Mouse (Mus musculus) urinary bladder, postnatal 14 days (tissue): ENCODE results near the gene Efcab5.

Experiments used
- DNase-seq: peaks from one replicate; pipeline ENCODE4 v3.0.0; 2021; ENCODE audit warnings: low spot score

The Efcab5 gene

DNA sequence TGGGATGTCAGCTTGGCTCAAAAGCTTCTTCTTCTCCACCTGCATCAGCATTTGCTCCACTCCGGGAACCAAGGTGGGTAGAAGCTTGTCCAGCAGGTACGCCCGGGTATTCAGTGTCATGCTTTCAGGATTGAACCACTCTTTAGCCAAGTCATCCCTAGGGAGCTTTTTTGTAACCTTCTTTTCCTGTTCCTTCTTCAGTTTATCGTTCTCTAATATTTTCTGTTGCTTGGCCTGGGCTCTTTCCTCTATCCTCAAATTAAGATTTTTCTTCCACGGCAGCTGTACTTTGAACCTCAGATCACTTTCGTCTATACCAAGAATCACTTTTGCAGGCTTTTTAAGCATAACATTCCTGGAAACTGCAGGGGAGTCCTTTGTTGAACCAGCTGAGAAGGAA, at the start of gene Efcab5:
TSS of gene Efcab5 (minus strand) at position 101 of the 400 bp plus-strand sequence.
- DNase-seq = no peak

DNA sequence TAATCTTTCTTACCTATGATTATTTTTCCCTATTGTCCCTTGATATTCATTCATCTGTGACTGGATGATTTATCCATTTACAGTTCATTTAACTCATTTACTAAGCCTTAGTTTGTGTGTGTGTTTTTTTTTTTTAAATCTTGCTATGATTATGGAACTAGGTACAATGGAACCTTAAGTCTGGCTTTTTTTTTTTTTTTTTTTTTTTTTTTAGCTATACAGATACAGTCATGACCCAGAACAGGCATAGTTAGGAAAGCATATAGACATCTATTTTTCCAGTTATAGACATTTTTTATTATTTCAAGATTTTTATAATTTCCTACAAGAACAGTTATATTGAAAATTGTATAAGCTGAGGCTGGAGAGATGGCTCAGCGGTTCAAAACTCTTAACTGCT, 46.5 kb upstream of the Efcab5 start:
- DNase-seq = no peak

GRCm38 (mm10) chr11:77231514-77231913, 42.7 kb upstream of the Efcab5 start:
- DNase-seq = no peak

- DNase-seq = no peak
Measured at GRCm38 (mm10) chr11:77230765-77231164, 42.0 kb upstream of the Efcab5 start.

GRCm38 (mm10) chr11:77216761-77217130, 28.0 kb upstream of the Efcab5 start:
- DNase-seq = no peak

GRCm38 (mm10) chr11:77215951-77216760, 27.4 kb upstream of the Efcab5 start, which contains the start of gene Ssh2:
TSS of gene Ssh2 (plus strand) at chr11:77216287.
- peak; percentile 77 for DNase-seq

DNA sequence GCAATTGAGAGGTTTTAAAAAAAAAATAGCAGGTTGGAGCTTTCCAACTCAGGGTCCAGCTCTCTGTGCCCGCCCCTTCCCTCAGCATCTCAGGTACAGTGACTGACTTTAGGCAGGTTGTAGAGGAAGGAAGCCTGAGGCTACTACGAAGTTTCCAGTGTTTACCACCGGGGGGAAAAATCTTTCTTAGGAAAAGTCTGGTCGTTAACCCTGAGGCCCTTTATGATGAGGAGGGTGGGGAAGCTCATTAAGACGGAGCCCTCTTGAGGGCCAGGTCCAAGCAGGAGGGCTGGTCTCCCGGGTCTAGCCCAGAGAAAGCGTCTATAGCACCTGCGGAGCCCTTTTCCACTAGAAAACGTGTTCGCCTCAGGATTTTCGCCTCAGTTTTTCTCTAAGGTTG, 26.7 kb upstream of the Efcab5 start:
- no peak for DNase-seq

DNA sequence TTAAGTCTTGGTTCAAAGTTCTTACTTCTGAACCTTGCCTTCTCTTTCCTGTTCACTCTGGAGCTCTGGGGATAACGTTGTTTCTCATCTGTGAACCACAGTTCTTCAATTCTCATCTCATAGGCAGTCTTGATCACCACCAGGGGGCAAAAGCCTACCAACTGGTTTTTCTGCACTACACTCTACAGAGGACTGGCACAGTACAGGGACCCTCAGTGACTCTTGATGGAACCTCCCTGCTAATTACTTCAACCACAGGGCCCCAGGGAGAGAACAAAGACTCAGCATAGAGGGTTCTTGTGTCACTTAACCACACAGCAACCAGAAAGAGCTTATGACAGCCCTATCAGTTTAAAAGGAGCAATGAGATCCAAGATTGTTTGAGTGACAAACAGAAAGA, 26.0 kb upstream of the Efcab5 start:
- peak; percentile 55 for DNase-seq

GRCm38 (mm10) chr11:77214142-77214692, 25.4 kb upstream of the Efcab5 start:
- DNase-seq = no peak

DNA sequence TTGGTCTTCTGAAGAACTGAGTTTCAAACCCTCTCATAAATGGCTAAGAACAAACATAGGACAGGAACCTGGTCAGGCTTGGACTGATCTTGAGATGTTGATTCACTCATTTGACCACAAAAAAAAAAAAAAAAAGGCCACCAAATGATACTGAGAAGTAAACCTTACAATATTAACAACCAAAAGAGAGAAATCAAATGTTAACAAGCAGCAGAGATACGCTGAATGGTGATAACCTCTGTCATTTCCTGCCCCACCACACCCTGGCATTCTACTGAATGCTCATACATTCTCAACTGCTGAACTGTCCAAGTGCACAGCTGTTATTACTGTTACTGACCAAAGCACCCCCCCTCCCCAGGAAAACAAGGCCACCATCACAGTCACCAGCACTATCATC, 11.9 kb upstream of the Efcab5 start:
- DNase-seq = no peak

DNA sequence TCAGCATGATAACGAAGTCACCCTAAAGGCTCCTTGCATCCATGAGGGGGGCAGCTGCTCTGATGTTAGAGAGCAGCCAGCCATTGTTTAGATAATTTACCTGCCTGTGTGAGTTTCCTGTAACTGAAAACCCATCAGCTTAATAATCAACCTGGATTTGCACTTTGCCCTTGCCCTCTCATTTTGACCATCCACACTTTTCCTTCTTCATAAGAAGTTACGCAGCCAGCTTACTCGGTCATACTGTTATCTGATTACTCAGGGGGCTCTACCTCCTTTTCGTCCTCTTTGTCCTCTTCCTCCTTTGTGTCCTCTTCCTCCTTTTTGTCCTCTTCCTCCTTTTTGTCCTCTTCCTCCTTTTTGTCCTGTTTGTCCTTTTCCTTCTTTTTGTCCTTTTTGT, 10.9 kb upstream of the Efcab5 start:
- DNase-seq = no peak

- DNase-seq = peak; percentile 9
Measured at GRCm38 (mm10) chr11:77196181-77197143, 7.7 kb upstream of the Efcab5 start.

DNA sequence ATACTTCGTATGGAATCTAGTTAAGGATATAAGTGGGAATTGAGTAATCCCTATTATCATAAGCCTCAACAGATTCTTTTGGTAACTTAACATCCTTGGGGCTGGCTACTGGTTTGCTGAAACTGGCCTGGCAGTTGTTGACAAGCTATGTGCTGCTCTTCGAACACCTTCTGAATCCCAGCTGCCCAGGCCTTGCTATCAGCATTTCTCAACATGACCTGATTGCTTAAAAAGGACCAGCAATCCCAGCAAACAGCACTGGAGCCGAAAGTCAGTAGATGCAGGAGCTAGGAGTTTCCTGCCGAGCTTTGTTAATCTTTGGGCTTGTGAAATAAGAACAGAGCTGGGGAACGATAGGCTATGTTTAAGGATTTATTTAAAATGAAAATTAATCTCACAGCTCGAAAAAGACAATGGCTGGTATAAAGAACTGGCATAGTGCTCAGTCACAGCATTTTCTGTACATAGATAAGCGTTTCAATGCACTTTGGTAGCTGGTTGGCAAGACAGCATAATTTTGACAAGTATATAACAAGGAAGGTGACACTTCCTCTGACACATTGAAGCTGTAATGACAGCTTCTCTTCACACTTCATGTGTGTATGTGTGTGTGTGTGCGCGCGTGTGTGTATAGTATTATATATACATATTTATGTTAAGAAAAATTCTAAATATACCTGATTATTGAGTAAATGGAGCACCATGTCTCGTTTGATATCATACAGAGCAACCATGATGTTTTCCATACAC, 6.8 kb upstream of the Efcab5 start:
- no peak for DNase-seq

DNA sequence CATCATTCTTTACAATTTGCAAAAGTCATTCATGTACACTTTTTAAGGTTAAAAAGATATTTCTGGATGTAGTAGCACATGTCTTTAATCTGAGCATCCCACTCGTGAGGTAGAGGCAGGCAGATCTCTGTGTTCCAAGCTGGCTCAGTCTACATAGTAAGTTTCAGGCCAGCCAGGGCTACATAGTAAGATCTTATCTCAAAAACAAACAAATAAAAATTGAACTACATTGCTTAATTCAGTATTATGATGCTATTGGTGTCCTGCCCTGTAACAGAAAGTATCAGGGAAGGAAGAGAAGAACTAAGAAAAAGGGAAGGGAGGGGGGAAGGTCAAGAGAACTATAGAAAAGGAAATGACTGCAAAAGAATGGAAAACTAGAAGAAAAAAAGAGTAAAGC, 6.0 kb upstream of the Efcab5 start:
- DNase-seq = no peak

DNA sequence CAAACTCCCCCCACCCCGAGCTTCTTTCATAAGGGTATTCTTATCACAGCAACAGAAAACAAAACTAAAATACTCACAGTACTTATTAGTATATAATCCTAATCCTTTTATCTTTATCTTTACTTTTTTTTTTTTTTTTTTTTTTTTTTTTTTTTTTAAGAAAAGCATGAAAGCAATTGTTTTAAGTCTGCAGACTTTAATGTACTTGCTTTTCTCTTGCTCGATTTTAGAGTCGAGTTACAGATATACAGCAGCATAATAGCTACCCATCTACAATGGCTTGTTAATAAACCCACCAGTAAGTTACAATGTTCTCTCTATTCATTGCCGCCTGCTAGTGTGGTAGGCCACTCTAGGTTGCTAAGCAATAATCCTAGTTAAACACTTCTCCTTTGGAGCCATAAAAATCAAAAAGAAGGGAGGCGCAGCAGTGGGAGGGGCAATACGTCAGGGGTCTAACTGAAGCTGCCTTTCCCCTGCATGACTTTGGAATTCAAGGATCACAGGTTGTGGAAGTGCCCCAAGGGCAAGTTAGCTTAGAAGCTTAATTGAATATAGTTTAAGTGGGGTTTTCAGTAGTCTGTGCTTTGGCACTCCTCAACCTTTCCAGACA, 5.3 kb upstream of the Efcab5 start:
- no peak for DNase-seq

DNA sequence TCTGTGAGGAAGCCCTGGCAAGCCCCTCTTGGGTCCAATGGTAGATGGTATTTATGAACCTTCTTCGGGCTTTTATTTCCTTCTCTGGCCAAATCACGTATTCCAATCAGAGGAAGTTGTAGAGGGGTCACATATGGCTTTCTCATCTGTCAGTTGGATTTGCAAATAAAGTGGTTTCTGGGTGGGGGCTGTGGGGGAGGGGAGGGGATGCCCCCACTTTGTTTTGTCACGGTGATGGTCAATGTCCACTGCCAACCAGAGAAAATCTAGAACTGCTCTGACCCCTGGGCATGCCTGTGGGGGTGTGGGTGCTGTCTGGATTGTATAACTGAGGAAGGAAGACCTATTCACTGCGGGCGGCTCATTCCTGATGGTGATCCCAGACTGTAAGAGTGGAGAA, 4.6 kb upstream of the Efcab5 start:
- DNase-seq = no peak

- no peak for DNase-seq
Measured at GRCm38 (mm10) chr11:77184926-77185325, 3.8 kb downstream of the Efcab5 start.

GRCm38 (mm10) chr11:77182616-77183015, 6.2 kb downstream of the Efcab5 start:
- DNase-seq = no peak

DNA sequence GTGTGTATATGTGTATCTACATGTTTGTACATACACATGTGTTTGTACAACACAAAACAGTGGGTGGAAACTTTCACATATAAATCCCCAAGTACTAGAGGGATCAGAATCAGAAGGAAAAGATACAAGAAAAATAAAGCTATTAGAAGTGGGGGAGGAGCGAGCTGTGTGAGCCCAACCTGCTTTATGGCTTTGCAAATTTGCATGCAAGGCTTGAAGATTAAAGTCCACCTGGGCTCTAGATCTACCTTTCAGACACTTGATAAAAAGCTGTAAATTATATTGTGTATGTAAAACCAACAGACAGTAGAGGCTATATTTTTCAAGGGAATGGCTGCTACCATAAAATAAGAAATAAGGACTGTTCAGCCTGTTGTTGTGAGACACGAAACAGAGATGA, 6.7 kb downstream of the Efcab5 start:
- DNase-seq = no peak

DNA sequence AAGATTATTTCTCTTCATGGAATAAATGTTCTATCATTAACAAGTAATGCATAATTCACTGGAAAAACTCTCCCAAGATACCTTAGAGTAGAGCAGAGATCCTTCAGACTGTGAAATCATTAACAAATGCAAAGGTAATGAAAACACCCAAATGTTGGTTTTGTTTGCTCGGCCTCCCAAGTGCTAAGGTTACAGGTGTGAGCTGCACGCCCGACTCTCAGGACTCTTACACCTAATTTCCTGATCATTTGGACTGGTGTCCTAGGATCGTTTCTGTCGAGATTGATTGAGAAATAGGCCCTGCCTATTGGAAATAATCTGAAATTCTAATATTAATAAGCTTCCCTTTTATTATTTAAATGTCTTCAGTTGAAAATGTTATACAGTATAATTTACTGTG, 7.2 kb downstream of the Efcab5 start:
- DNase-seq = no peak

GRCm38 (mm10) chr11:77180886-77181285, 7.9 kb downstream of the Efcab5 start:
- no peak for DNase-seq

- no peak for DNase-seq
Measured at GRCm38 (mm10) chr11:77179771-77180170, 9.0 kb downstream of the Efcab5 start.
